12 mouse cellular contexts compared by ENCODE assay signal in the genomic region with DNA sequence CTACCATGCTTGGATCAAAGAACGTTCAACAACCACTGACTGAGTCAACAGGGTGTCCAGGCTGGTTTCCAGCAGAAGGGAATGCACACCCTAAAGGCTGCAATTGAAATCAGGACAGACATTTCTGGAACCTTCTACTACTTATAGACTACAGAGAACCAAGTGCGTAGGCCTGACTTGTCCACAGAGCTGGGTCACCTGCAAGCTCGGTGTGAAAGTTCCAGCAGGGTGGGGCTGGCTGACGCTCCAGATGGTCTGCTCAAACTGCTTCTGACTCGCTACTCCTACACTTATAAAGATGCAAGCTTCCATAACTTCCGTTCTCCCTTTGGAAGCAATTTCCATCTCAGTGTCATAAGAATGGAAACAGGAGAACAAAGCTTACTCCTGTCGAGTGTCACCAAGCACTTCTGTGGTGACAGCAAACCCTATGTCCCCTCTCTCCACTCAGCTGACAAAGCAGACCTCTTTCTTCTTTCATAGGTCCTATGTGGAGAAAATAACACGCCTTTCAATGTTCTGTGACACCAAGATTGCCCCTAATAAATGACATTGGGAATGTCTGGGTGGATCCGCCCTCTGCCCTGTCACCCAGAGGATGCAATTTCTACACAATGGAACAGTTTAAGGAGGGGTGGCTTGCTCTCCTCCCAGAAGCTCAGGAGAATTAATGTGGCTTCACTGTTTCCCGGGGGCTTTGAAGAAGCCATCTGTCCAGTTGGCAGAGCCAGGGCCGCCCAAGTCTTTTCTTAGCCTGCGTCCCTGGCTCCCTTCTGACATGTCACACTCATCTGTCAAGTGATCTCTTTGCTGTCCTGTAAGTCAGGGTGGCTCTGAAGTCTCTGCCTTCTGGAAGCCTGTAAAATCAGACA.
DNase-seq lines count a peak whose midpoint lies in the region; ATAC-seq lines count a peak whose summit lies in the region.
"Had no signal": no experiment of that assay in that cellular context is flagged by ENCODE, and none has a peak within 500 bp of the region (broad histone marks: within the 10 kb centered on the region; RNA-seq: fewer than 3 reads in every experiment).

No protein-coding gene starts in this region.

- WGBS in forebrain, embryonic 15.5 days: 63% methylated on average over 12 of the region's 12 CpGs
- 87% methylated on average over 12 of the region's 12 CpGs for WGBS in forebrain, embryonic 10.5 days
- 82% methylated on average over 12 of the region's 12 CpGs for WGBS in midbrain, embryonic 11.5 days
- 70% methylated on average over 12 of the region's 12 CpGs for WGBS in midbrain, embryonic 16.5 days
- WGBS in forebrain, embryonic 16.5 days: 60% methylated on average over 12 of the region's 12 CpGs

- H3K4me2 ChIP-seq in forebrain, embryonic 15.5 days (replicated peaks): no peak overlapping the region
- H3K4me2 ChIP-seq in midbrain, embryonic 11.5 days: no peak overlapping the region
- no peak overlapping the region for H3K4me2 ChIP-seq in midbrain, embryonic 16.5 days (ENCODE audit: low read length)
- no peak overlapping the region for H3K4me2 ChIP-seq in forebrain, embryonic 16.5 days (ENCODE audit: low read length)
- H3K4me2 ChIP-seq: limb, embryonic 13.5 days had no signal

- DNase-seq in forebrain, embryonic 10.5 days (ENCODE audit: extremely low spot score, low spot score): no peak
- DNase-seq in midbrain, embryonic 11.5 days (ENCODE audit: low spot score, missing footprints): peak; percentile 26
- DNase-seq in left cerebral cortex, adult 9 months (ENCODE audit: low spot score in 2 of 2): peak; percentile 42 to 56
- no peak for DNase-seq in ovary, adult 18-20 months (ENCODE audit: low spot score)
- DNase-seq: adrenal gland, postnatal 10 days; kidney, adult 18-20 months; lung, adult 2 months had no signal

- peak; percentile 36 for ATAC-seq in forebrain, embryonic 15.5 days (replicated peaks)
- no peak for ATAC-seq in midbrain, embryonic 11.5 days (ENCODE audit: low FRiP score)
- ATAC-seq in midbrain, embryonic 16.5 days: no peak
- peak; percentile 63 for ATAC-seq in forebrain, embryonic 16.5 days

- H3K9ac ChIP-seq in forebrain, embryonic 15.5 days (replicated peaks): no peak overlapping the region
- no peak overlapping the region for H3K9ac ChIP-seq in midbrain, embryonic 11.5 days (ENCODE audit: low read length)
- H3K9ac ChIP-seq in midbrain, embryonic 16.5 days (ENCODE audit: low read depth, low read length): no peak overlapping the region
- H3K9ac ChIP-seq in forebrain, embryonic 16.5 days (replicated peaks; ENCODE audit: low read depth, low read length): no peak overlapping the region
- H3K9ac ChIP-seq: limb, embryonic 13.5 days had no signal

- H3K36me3 ChIP-seq in forebrain, embryonic 15.5 days: no peaks in the 10 kb centered on the region
- no peaks in the 10 kb centered on the region for H3K36me3 ChIP-seq in forebrain, embryonic 10.5 days (replicated peaks)
- H3K36me3 ChIP-seq in midbrain, embryonic 11.5 days (ENCODE audit: control insufficient read depth, insufficient read depth, low read length): no peaks in the 10 kb centered on the region
- no peaks in the 10 kb centered on the region for H3K36me3 ChIP-seq in midbrain, embryonic 16.5 days (ENCODE audit: control insufficient read depth, insufficient read depth, low read length)
- H3K36me3 ChIP-seq in forebrain, embryonic 16.5 days (ENCODE audit: control insufficient read depth, insufficient read depth): no peaks in the 10 kb centered on the region
- H3K36me3 ChIP-seq: limb, embryonic 13.5 days had no signal

- 0 out of 2 replicates have a peak, but pooled peaks cover 3% of the 10 kb centered on the region for H3K4me1 ChIP-seq in forebrain, embryonic 15.5 days
- H3K4me1 ChIP-seq in forebrain, embryonic 10.5 days: peaks cover 5% of the 10 kb centered on the region; the same call in 1 of the 2 replicates
- H3K4me1 ChIP-seq in midbrain, embryonic 11.5 days (ENCODE audit: control insufficient read depth, insufficient read depth, low read length): no peaks in the 10 kb centered on the region
- peaks cover 12% of the 10 kb centered on the region for H3K4me1 ChIP-seq in midbrain, embryonic 16.5 days (ENCODE audit: control insufficient read depth, insufficient read depth, low read length)
- 0 out of 2 replicates have a peak, but pooled peaks cover 3% of the 10 kb centered on the region for H3K4me1 ChIP-seq in forebrain, embryonic 16.5 days (replicated peaks; ENCODE audit: control insufficient read depth, insufficient read depth, low read length)
- H3K4me1 ChIP-seq: limb, embryonic 13.5 days had no signal

- 0 out of 2 replicates have a peak overlapping the region, but pooled peaks have one; percentile 8 for H3K27ac ChIP-seq in forebrain, embryonic 15.5 days (replicated peaks)
- H3K27ac ChIP-seq in forebrain, embryonic 10.5 days: no peak overlapping the region
- no peak overlapping the region for H3K27ac ChIP-seq in midbrain, embryonic 11.5 days (ENCODE audit: low read depth, low read length)
- no peak overlapping the region for H3K27ac ChIP-seq in midbrain, embryonic 16.5 days (ENCODE audit: low read length)
- 0 out of 2 replicates have a peak overlapping the region, but pooled peaks have one; percentile 3 for H3K27ac ChIP-seq in forebrain, embryonic 16.5 days (ENCODE audit: low read length)
- H3K27ac ChIP-seq: limb, embryonic 13.5 days had no signal

- no peak overlapping the region for H3K4me3 ChIP-seq in forebrain, embryonic 15.5 days
- H3K4me3 ChIP-seq in forebrain, embryonic 10.5 days: no peak overlapping the region
- H3K4me3 ChIP-seq in midbrain, embryonic 11.5 days (ENCODE audit: low read depth, low read length): no peak overlapping the region
- no peak overlapping the region for H3K4me3 ChIP-seq in midbrain, embryonic 16.5 days (ENCODE audit: low read depth, low read length)
- no peak overlapping the region for H3K4me3 ChIP-seq in forebrain, embryonic 16.5 days (replicated peaks; ENCODE audit: low read length)
- H3K4me3 ChIP-seq: erythroblast, embryonic 14.5 days; limb, embryonic 13.5 days had no signal

- H3K9me3 ChIP-seq in forebrain, embryonic 15.5 days: no peaks in the 10 kb centered on the region
- H3K9me3 ChIP-seq in forebrain, embryonic 10.5 days: no peaks in the 10 kb centered on the region
- H3K9me3 ChIP-seq in midbrain, embryonic 11.5 days (ENCODE audit: control insufficient read depth, low read length): peaks cover 2% of the 10 kb centered on the region; the same call in 1 of the 2 replicates
- H3K9me3 ChIP-seq in midbrain, embryonic 16.5 days (replicated peaks; ENCODE audit: control insufficient read depth, low read length, poor library complexity, severe bottlenecking): no peaks in the 10 kb centered on the region
- no peaks in the 10 kb centered on the region; the same call in 1 of the 2 replicates for H3K9me3 ChIP-seq in forebrain, embryonic 16.5 days (ENCODE audit: control insufficient read depth, low read length)

- no peaks in the 10 kb centered on the region for H3K27me3 ChIP-seq in forebrain, embryonic 15.5 days
- no peaks in the 10 kb centered on the region for H3K27me3 ChIP-seq in forebrain, embryonic 10.5 days (ENCODE audit: poor library complexity, severe bottlenecking)
- no peaks in the 10 kb centered on the region for H3K27me3 ChIP-seq in midbrain, embryonic 11.5 days (ENCODE audit: control insufficient read depth, insufficient read depth, low read length)
- no peaks in the 10 kb centered on the region for H3K27me3 ChIP-seq in midbrain, embryonic 16.5 days (ENCODE audit: control insufficient read depth, insufficient read depth, low read depth, low read length)
- H3K27me3 ChIP-seq in forebrain, embryonic 16.5 days (replicated peaks; ENCODE audit: control insufficient read depth, insufficient read depth, low read length): no peaks in the 10 kb centered on the region
- H3K27me3 ChIP-seq: limb, embryonic 13.5 days had no signal

Comparison
In these comparisons a context has a peak if more than half of its experiments do, and no peak if none do; other contexts are left out.
1. H3K27ac ChIP-seq: peak in forebrain, embryonic 15.5 days (single experiment) and forebrain, embryonic 16.5 days (single experiment); none in forebrain, embryonic 10.5 days (single experiment), midbrain, embryonic 11.5 days (single experiment) and midbrain, embryonic 16.5 days (single experiment).
2. ATAC-seq: peak in forebrain, embryonic 15.5 days (single experiment) and forebrain, embryonic 16.5 days (single experiment); none in midbrain, embryonic 11.5 days (single experiment) and midbrain, embryonic 16.5 days (single experiment).
3. DNase-seq: peak in midbrain, embryonic 11.5 days (single experiment) and left cerebral cortex, adult 9 months (2 of 2); none in forebrain, embryonic 10.5 days (single experiment) and ovary, adult 18-20 months (single experiment).